Mouse (Mus musculus) kidney, embryonic 14.5 days (tissue): ENCODE measurements around the gene Dtnbp1. TPM values are rescaled to one million over a fixed set of nuclear protein-coding genes. Genes with fewer than 3 reads are reported as not detected.
A peak's percentile ranks its signal among the peaks of the same experiment; 100 is the strongest.

Experiments used
- ATAC-seq: fragments of 200-750 bp; cut with Nextera tagmentation; 2 replicates; pipeline ENCODE4 v1.8.0; 2017; ENCODE audit warnings: moderate number of reproducible peaks, mild to moderate bottlenecking, moderate TSS enrichment, moderate library complexity; ENCODE audit not compliant: low FRiP score, low TSS enrichment
- H3K27ac ChIP-seq: fragments of 300-500 bp; sonication (generic); 2 replicates; pipeline ENCODE4 v1.5.1; 2014; ENCODE audit warnings: low read depth, mild to moderate bottlenecking, low read length, moderate library complexity, mixed read lengths
- H3K27me3 ChIP-seq: fragments of 300-500 bp; sonication (generic); 2 replicates; pipeline ENCODE4 v1.6.1; 2014; ENCODE audit warnings: mild to moderate bottlenecking, low read length; ENCODE audit not compliant: control insufficient read depth, insufficient read depth
- H3K36me3 ChIP-seq: fragments of 300-500 bp; sonication (generic); 2 replicates; pipeline ENCODE4 v1.6.1; 2014; ENCODE audit warnings: low read length, mixed read lengths; ENCODE audit not compliant: control insufficient read depth, insufficient read depth
- H3K4me1 ChIP-seq: fragments of 300-500 bp; sonication (generic); 2 replicates; pipeline ENCODE4 v1.6.1; 2014; ENCODE audit warnings: low read length, mixed read lengths; ENCODE audit not compliant: control insufficient read depth, insufficient read depth
- H3K4me2 ChIP-seq: fragments of 300-500 bp; sonication (generic); replicated peaks from 2 replicates; pipeline ENCODE4 v1.6.1; 2014; ENCODE audit warnings: low read depth, mild to moderate bottlenecking, low read length
- H3K4me3 ChIP-seq: fragments of 300-500 bp; sonication (generic); 2 replicates; pipeline ENCODE4 v1.5.1; 2014; ENCODE audit warnings: mild to moderate bottlenecking, low read length
- H3K9ac ChIP-seq: fragments of 300-500 bp; sonication (generic); 2 replicates; pipeline ENCODE4 v1.6.1; 2014; ENCODE audit warnings: low read depth, mild to moderate bottlenecking, low read length, moderate library complexity
- H3K9me3 ChIP-seq: fragments of 300-500 bp; sonication (generic); 2 replicates; pipeline ENCODE4 v1.6.1; 2016; ENCODE audit warnings: low read length; ENCODE audit not compliant: control insufficient read depth
- WGBS: fragments of 180-500 bp; shearing (Covaris S2); extraction: QIAGEN DNeasy Blood & Tissue Kit; methylation state at CpG from one replicate; pipeline ENCODE4 v1.1.7; 2014; 5-methylcytosine and 5-hydroxymethylcytosine counted together
- polyA plus RNA-seq: library from polyadenylated mRNA; unstranded; fragments of >200 nt; fragmentation: Nextera tagmentation; extraction: Ambion mirVana; gene quantifications from 2 replicates; pipeline ENCODE4 v1.2.1, GENCODE M21; 2014

The Dtnbp1 gene
- polyA plus RNA-seq, 1 experiment from 2014 or later = 82.3 TPM

GRCm38 (mm10) chr13:45006483-45006882 is 4.5 kb upstream of the Dtnbp1 start:
- Histone ChIP-seq H3K27ac (no peak overlapping the region), H3K9me3 (0 out of 2 replicates have a peak, but pooled peaks cover 2% of the 10 kb centered on the region), H3K4me3 (no peak overlapping the region), H3K4me1 (0 out of 2 replicates have a peak, but pooled peaks cover 3% of the 10 kb centered on the region), H3K36me3 (no peaks in the 10 kb centered on the region), H3K27me3 (no peaks in the 10 kb centered on the region), H3K4me2 (no peak overlapping the region), H3K9ac (no peak overlapping the region)
- ATAC-seq = no peak
- 78% methylated on average over 5 of the region's 5 CpGs for WGBS

- no peak overlapping the region for H3K4me2 ChIP-seq
- no peak for ATAC-seq
- H3K27ac ChIP-seq = 0 out of 2 replicates have a peak overlapping the region, but pooled peaks have one; percentile 30
- 39% methylated on average over 7 of the region's 7 CpGs for WGBS
- no peaks in the 10 kb centered on the region for H3K27me3 ChIP-seq
- H3K9ac ChIP-seq = no peak overlapping the region
- no peaks in the 10 kb centered on the region for H3K36me3 ChIP-seq
- 0 out of 2 replicates have a peak, but pooled peaks cover 3% of the 10 kb centered on the region for H3K4me1 ChIP-seq
- no peak overlapping the region for H3K4me3 ChIP-seq
- 0 out of 2 replicates have a peak, but pooled peaks cover 2% of the 10 kb centered on the region for H3K9me3 ChIP-seq
These were observed 3.9 kb upstream of the Dtnbp1 start for GRCm38 (mm10) chr13:45005861-45006260.

DNA sequence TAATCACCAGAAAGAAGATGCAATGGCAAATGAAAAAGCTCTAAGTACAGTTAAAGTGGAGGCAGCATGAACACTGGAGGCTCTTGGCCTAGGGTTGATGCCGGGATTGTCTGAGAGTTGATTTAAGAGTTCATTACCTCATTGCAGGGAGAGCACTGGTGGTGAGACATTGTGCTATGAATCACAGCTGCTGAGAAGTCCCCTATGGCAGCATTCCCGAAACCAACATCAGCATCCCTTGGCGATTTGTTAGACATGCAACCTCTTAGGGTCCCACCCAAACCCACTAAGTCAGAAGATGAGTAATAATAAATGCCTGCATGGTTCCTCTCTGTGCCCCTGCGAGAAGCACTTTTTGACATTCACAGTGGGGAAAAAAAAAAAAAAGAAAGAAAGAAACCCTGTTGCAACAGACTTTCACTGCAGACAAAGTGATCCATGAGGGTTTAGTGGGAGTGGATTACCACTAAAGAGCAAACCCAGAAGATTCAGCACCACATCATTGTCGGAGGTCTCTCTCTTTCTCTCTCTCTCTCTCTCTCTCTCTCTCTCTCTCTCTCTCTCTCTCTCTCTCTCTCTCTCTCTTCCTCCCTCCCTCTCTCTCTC is 3.1 kb upstream of the Dtnbp1 start:
- no peak for ATAC-seq
- Histone ChIP-seq H3K9me3 (0 out of 2 replicates have a peak, but pooled peaks cover 2% of the 10 kb centered on the region), H3K9ac (no peak overlapping the region), H3K4me3 (no peak overlapping the region), H3K4me1 (peaks cover 6% of the 10 kb centered on the region; the same call in 1 of the 2 replicates), H3K27me3 (no peaks in the 10 kb centered on the region), H3K36me3 (no peaks in the 10 kb centered on the region), H3K4me2 (no peak overlapping the region), H3K27ac (no peak overlapping the region)
- 40% methylated on average over 5 of the region's 5 CpGs for WGBS

GRCm38 (mm10) chr13:45003026-45003425 is 1.1 kb upstream of the Dtnbp1 start:
- H3K27me3 ChIP-seq = no peaks in the 10 kb centered on the region
- H3K9ac ChIP-seq = no peak overlapping the region
- H3K9me3 ChIP-seq = no peaks in the 10 kb centered on the region
- H3K36me3 ChIP-seq = peaks cover 7% of the 10 kb centered on the region; the same call in 1 of the 2 replicates
- no peak overlapping the region for H3K4me3 ChIP-seq
- WGBS = 59% methylated on average over 5 of the region's 5 CpGs
- H3K4me2 ChIP-seq = no peak overlapping the region; the same call in 1 of the 2 replicates
- H3K4me1 ChIP-seq = peaks cover 6% of the 10 kb centered on the region; the same call in 1 of the 2 replicates
- no peak for ATAC-seq
- no peak overlapping the region for H3K27ac ChIP-seq

DNA sequence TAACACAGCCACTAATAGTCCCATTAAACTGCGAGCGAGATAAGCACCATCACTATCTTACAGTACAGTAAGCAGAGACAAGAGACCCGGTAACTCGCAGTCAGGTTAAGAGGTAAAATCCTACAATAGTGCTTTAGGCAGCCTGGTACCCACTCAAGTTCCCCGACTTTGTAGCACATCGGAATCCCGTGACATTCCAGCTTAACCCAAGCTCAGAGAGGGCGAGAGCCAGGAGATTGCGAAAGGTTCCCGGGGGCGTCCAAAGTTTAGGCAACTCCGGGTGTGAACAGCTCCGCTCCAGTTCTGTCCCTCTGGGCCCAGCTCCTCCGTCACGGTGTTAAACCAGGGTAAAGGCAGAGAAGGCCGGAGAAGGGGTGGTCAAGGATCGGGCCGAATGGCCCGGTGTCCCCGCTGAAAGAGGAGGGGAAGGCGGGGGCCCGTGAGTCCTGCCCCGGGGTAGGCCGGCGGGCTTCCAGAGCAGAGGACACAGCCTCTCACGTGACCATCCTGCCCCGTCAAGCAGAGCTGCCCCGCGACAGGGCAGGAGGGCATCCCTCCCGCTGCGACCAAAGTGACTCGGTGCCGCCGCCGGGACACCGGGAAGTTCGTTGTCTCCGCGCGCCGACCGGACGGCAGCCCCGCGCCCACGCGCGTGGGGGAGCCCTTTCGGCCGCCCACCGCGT is 578 bp downstream of the Dtnbp1 start:
- H3K9ac ChIP-seq = peak overlapping the region; percentile 87
- peak overlapping the region; percentile 65 for H3K4me2 ChIP-seq
- WGBS = 1% methylated on average over 48 of the region's 52 CpGs
- H3K36me3 ChIP-seq = peaks cover 7% of the 10 kb centered on the region; the same call in 1 of the 2 replicates
- H3K4me1 ChIP-seq = peaks cover 3% of the 10 kb centered on the region; the same call in 1 of the 2 replicates
- peak overlapping the region; percentile 89 for H3K4me3 ChIP-seq
- peak; percentile 60 for ATAC-seq
- H3K27me3 ChIP-seq = no peaks in the 10 kb centered on the region
- peak overlapping the region; percentile 76 for H3K27ac ChIP-seq
- H3K9me3 ChIP-seq = no peaks in the 10 kb centered on the region

GRCm38 (mm10) chr13:45000836-45001227 is 1.1 kb downstream of the Dtnbp1 start:
- H3K36me3 ChIP-seq = peaks cover 7% of the 10 kb centered on the region; the same call in 1 of the 2 replicates
- H3K27ac ChIP-seq = peak overlapping the region; percentile 76; the same call in 1 of the 2 replicates
- peak overlapping the region; percentile 87 for H3K9ac ChIP-seq
- peaks cover 3% of the 10 kb centered on the region; the same call in 1 of the 2 replicates for H3K4me1 ChIP-seq
- H3K9me3 ChIP-seq = no peaks in the 10 kb centered on the region
- H3K4me3 ChIP-seq = peak overlapping the region; percentile 89
- 19% methylated on average over 7 of the region's 7 CpGs for WGBS
- peak overlapping the region; percentile 65 for H3K4me2 ChIP-seq
- H3K27me3 ChIP-seq = no peaks in the 10 kb centered on the region
- ATAC-seq = peak; percentile 3; the same call in 1 of the 2 replicates

- WGBS = 93% methylated on average over 12 of the region's 12 CpGs
- no peak for ATAC-seq
These were observed 2.7 kb downstream of the Dtnbp1 start for GRCm38 (mm10) chr13:44999211-44999610.

DNA sequence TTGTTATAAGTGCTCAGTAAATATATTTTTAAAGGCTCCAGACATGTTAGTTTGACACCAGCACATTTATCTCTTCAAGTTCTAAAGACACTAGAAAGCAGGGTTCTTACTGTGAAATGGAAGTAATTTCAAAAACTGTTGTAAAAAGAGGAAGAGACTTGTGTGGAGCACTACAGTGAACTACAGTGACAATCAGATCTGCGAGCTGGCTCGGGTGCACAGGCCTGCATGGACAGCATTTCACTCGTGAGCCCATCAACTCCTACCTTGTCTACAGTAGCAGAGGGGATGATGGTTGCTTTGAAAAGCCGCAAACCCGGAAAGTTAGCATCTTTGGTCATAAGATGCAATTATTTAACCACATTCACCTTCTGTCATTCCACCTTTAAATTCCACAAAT is 5.6 kb downstream of the Dtnbp1 start:
- Histone ChIP-seq H3K27ac (no peak overlapping the region), H3K4me2 (no peak overlapping the region), H3K27me3 (no peaks in the 10 kb centered on the region), H3K9ac (no peak overlapping the region), H3K4me3 (no peak overlapping the region), H3K4me1 (peaks cover 3% of the 10 kb centered on the region; the same call in 1 of the 2 replicates), H3K36me3 (peaks cover 15% of the 10 kb centered on the region; the same call in 1 of the 2 replicates), H3K9me3 (no peaks in the 10 kb centered on the region)
- no peak for ATAC-seq
- 90% methylated on average over 5 of the region's 5 CpGs for WGBS

More at GRCm38 (mm10) chr13:44999211-44999610, 2.7 kb downstream of the Dtnbp1 start:
- Histone ChIP-seq H3K4me3 (no peak overlapping the region), H3K27ac (no peak overlapping the region), H3K4me1 (peaks cover 3% of the 10 kb centered on the region; the same call in 1 of the 2 replicates), H3K9ac (no peak overlapping the region), H3K27me3 (no peaks in the 10 kb centered on the region), H3K9me3 (no peaks in the 10 kb centered on the region), H3K4me2 (no peak overlapping the region), H3K36me3 (peaks cover 7% of the 10 kb centered on the region; the same call in 1 of the 2 replicates)
